Mouse (Mus musculus) midbrain, postnatal 0 days (tissue): ENCODE results near the gene Mcub. TPM values are rescaled to one million over a fixed set of nuclear protein-coding genes. Genes with fewer than 3 reads are reported as not detected.

Experiments used
- ATAC-seq: fragments of 200-750 bp; cut with Nextera tagmentation; 2 replicates; pipeline ENCODE4 v1.8.0; 2017; ENCODE audit warnings: moderate number of reproducible peaks, mild to moderate bottlenecking, moderate TSS enrichment, moderate library complexity; ENCODE audit not compliant: low FRiP score
- DNase-seq: peaks from one replicate; pipeline ENCODE4 v3.0.0-alpha.2; 2015; ENCODE audit warnings: low spot score
- H3K27ac ChIP-seq: fragments of 300-500 bp; sonication (generic); 2 replicates; pipeline ENCODE4 v1.5.1; 2014; ENCODE audit warnings: low read depth, mild to moderate bottlenecking, low read length, mixed read lengths
- H3K27me3 ChIP-seq: fragments of 300-500 bp; sonication (generic); 2 replicates; pipeline ENCODE4 v1.6.1; 2014; ENCODE audit warnings: low read length, control low read depth, mixed read lengths; ENCODE audit not compliant: insufficient read depth
- H3K36me3 ChIP-seq: fragments of 300-500 bp; sonication (generic); 2 replicates; pipeline ENCODE4 v1.6.1; 2014; ENCODE audit warnings: low read length, control low read depth, mixed read lengths; ENCODE audit not compliant: insufficient read depth
- H3K4me1 ChIP-seq: fragments of 300-500 bp; sonication (generic); 2 replicates; pipeline ENCODE4 v1.6.1; 2014; ENCODE audit warnings: mild to moderate bottlenecking, control low read depth, antibody characterized with exemption, low read length, mixed read lengths; ENCODE audit not compliant: insufficient read depth
- H3K4me2 ChIP-seq: fragments of 300-500 bp; sonication (generic); 2 replicates; pipeline ENCODE4 v1.6.1; 2014; ENCODE audit warnings: low read depth, mild to moderate bottlenecking, low read length, mixed read lengths; ENCODE audit not compliant: poor library complexity, severe bottlenecking
- H3K4me3 ChIP-seq: fragments of 300-500 bp; sonication (generic); 2 replicates; pipeline ENCODE4 v1.5.1; 2014; ENCODE audit warnings: low read depth, mild to moderate bottlenecking, low read length, moderate library complexity
- H3K9ac ChIP-seq: fragments of 300-500 bp; sonication (generic); replicated peaks from 2 replicates; pipeline ENCODE4 v1.6.1; 2014; ENCODE audit warnings: mild to moderate bottlenecking, low read length, moderate library complexity, mixed read lengths; ENCODE audit not compliant: poor library complexity, severe bottlenecking
- H3K9me3 ChIP-seq: fragments of 300-500 bp; sonication (generic); 2 replicates; pipeline ENCODE4 v1.6.1; 2016; ENCODE audit warnings: low read length, control low read depth
- CTCF ChIP-seq: IDR thresholded peaks from 2 replicates; pipeline ENCODE4 v1.5.1; 2016; ENCODE audit warnings: antibody characterized with exemption, mild to moderate bottlenecking
- WGBS: fragments of 180-500 bp; shearing (Covaris S2); extraction: QIAGEN DNeasy Blood & Tissue Kit; methylation state at CpG from one replicate; pipeline ENCODE4 v1.1.7; 2014; 5-methylcytosine and 5-hydroxymethylcytosine counted together
- polyA plus RNA-seq: library from polyadenylated mRNA; unstranded; fragments of >200 nt; fragmentation: Nextera tagmentation; extraction: Ambion mirVana; gene quantifications from 2 replicates; pipeline ENCODE4 v1.2.1, GENCODE M21; 2015
- total RNA-seq: library from RNA; depleted of rRNA; stranded (reverse); fragments of >200 nt; gene quantifications from 2 replicates; pipeline ENCODE4 v1.2.3, GENCODE M21; 2014

Mcub gene
- total and polyA plus RNA-seq, 2 experiments from 2014 or later = 6.0 to 6.4 TPM

DNA sequence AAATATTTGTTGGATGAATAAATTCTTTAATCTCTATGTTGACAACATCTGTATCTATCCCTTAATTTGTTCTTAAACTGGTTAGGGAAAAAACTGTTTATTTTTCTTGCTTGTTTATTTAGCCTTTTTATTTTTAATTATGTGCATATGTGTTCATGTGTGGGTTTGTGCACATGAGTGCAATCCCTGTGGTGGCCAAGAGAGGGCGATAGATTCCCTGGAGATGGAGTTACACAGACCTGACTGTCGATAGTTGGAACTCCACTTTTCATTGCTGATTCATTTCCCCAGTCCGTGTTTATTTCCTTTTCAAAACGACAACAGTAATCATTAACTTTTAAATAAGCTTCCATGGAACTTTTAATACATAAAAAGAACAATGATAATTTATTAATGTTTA lies 37.6 kb downstream of the Mcub start:
- H3K4me1 ChIP-seq = no peaks in the 10 kb centered on the region
- WGBS = 52% methylated on average over 4 of the region's 4 CpGs
- H3K27ac ChIP-seq = no peak overlapping the region
- H3K27me3 ChIP-seq = no peaks in the 10 kb centered on the region
- H3K36me3 ChIP-seq = no peaks in the 10 kb centered on the region
- H3K4me3 ChIP-seq = no peak overlapping the region
- H3K4me2 ChIP-seq = no peak overlapping the region
- H3K9ac ChIP-seq = no peak overlapping the region
- DNase-seq (no peak), ATAC-seq (no peak)
- peak; percentile 54 for TF ChIP-seq CTCF
- H3K9me3 ChIP-seq = no peaks in the 10 kb centered on the region

DNA sequence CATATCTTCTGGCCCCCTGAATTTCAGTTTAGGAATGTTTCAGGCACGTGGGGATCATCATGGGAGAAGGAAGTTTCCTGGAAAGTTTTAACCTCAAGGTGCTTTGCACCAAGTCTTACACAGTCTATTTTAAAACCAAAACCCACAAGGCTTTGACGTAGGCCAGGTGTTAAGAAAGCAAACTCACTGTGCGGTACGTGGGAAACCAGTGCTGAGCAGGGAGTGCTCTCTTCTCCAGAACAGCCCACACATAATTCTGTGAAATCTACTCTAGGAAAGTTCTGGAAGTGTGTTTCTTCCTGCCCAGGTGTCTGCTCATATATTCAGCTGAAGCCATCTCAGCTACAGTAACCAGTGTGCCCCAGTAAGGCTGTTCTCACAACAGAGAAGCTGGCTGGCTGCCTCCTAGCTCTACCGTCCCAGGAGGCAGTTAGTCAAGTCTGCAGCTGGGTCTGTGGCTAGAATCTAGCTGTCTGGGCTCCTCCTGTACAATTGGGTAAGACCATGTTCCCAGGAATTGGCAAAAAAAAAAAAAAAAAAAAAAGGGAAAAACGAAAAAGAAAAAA lies 39.7 kb downstream of the Mcub start:
- no peaks in the 10 kb centered on the region for H3K9me3 ChIP-seq
- H3K27ac ChIP-seq = no peak overlapping the region
- H3K4me1 ChIP-seq = no peaks in the 10 kb centered on the region
- WGBS = 77% methylated on average over 5 of the region's 6 CpGs
- no peaks in the 10 kb centered on the region for H3K36me3 ChIP-seq
- no peaks in the 10 kb centered on the region for H3K27me3 ChIP-seq
- DNase-seq (no peak), ATAC-seq (no peak)
- TF ChIP-seq CTCF = no peak
- H3K4me2 ChIP-seq = no peak overlapping the region
- no peak overlapping the region for H3K9ac ChIP-seq
- H3K4me3 ChIP-seq = no peak overlapping the region

DNA sequence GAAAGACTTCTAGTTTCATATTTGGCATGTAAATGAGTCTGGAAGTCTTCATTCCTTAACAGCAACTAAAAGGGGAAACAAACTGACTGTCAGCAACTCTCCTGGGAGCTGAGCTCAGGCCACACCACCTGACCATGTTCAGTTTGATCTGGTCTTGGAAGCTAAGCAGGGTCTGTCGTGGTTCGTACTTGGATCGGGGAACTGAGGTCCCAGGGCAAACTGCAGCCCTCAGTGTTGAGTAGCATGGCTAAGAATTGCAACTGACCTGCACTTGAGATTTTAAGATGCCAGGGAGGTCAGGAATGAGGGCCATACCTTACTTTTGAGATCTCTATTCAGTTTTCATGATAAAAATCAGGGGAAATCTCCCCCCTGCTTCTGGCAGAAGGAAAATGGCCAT lies 44.1 kb downstream of the Mcub start:
- 95% methylated on average over 3 of the region's 3 CpGs for WGBS
- Histone ChIP-seq H3K27ac (no peak overlapping the region), H3K4me2 (no peak overlapping the region), H3K36me3 (no peaks in the 10 kb centered on the region), H3K9ac (no peak overlapping the region), H3K4me3 (no peak overlapping the region), H3K9me3 (no peaks in the 10 kb centered on the region), H3K4me1 (no peaks in the 10 kb centered on the region), H3K27me3 (no peaks in the 10 kb centered on the region)
- ATAC-seq (no peak), DNase-seq (no peak)
- no peak for TF ChIP-seq CTCF

DNA sequence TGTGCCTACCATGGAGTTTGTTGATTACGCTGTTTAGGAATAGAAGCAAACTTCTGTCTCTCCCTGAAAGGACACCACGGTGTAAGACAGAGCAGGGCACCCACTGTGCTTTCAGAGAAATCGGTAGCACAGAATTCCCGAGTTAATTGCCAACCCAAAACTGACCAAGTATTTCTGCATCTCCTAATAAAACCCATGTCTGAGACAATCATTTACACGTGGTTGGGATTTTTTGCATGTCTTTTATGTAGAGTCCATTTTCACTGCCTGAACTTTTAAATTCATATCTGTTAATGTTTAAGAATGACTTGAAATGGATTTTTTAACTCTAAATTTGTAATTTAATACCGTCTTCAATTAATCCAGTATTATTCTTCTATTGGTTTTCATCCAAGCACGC lies 46.4 kb downstream of the Mcub start:
- DNase-seq = no peak
- Histone ChIP-seq H3K27ac (no peak overlapping the region), H3K36me3 (no peaks in the 10 kb centered on the region), H3K9ac (no peak overlapping the region), H3K27me3 (no peaks in the 10 kb centered on the region), H3K4me3 (no peak overlapping the region), H3K9me3 (no peaks in the 10 kb centered on the region), H3K4me2 (no peak overlapping the region), H3K4me1 (no peaks in the 10 kb centered on the region)
- 91% methylated on average over 7 of the region's 7 CpGs for WGBS
- ATAC-seq = no peak
- no peak for TF ChIP-seq CTCF

DNA sequence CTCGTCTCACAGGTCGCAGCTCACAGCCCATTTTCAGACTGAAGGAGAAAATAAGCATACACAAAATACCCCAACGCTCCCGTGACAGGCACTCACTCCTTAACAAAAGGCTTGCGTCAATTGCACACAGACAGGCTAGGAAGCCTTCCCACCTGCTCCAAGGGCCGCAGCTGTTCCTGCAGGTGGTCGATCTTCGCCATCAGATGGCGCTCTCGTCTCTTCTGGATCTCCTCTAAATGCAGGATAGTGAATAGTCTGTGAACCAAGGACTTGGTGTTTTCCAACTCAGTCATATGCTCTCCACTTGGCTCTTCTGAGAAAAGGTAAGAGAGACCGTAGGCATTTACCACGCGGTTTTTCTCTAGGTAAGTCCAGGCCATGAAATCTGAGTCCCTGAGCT lies 51.6 kb downstream of the Mcub start:
- TF ChIP-seq CTCF = peak; percentile 85
- ATAC-seq (peak; percentile 56; the same call in 1 of the 2 replicates), DNase-seq (peak; percentile 83)
- no peak overlapping the region for H3K4me2 ChIP-seq
- H3K9me3 ChIP-seq = no peaks in the 10 kb centered on the region
- no peak overlapping the region for H3K9ac ChIP-seq
- WGBS = 16% methylated on average over 13 of the region's 13 CpGs
- no peaks in the 10 kb centered on the region for H3K4me1 ChIP-seq
- H3K4me3 ChIP-seq = no peak overlapping the region
- H3K27ac ChIP-seq = no peak overlapping the region
- no peaks in the 10 kb centered on the region for H3K27me3 ChIP-seq
- no peaks in the 10 kb centered on the region for H3K36me3 ChIP-seq

DNA sequence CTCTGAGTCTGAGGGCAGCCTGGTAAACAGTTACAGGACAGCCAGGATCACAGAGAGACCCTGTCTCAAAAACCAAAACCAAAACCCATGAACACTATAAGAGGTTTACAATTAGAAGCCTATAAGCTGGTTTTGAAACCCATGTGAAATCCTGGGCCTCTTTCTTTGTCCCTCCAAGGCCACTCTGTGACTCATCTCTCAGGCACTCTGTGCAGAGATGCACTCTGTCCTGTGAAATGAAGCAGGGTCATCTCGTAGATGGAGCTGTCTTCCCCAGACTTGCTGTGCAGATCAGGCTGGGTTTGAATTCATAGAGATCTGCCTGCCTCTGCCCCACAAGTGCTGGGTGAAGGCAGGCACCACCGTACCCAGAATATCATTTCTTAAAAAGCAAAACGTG lies 52.6 kb downstream of the Mcub start:
- Histone ChIP-seq H3K4me1 (no peaks in the 10 kb centered on the region), H3K27ac (no peak overlapping the region), H3K4me2 (no peak overlapping the region), H3K9ac (no peak overlapping the region), H3K36me3 (no peaks in the 10 kb centered on the region), H3K4me3 (no peak overlapping the region), H3K9me3 (no peaks in the 10 kb centered on the region), H3K27me3 (no peaks in the 10 kb centered on the region)
- no peak for TF ChIP-seq CTCF
- DNase-seq (no peak), ATAC-seq (no peak)
- WGBS = 82% methylated on average over 3 of the region's 3 CpGs
